Mouse (Mus musculus) left cerebral cortex, adult 11 months (tissue): ENCODE measurements around the gene Cabp5.
A peak's percentile ranks its signal among the peaks of the same experiment; 100 is the strongest.
"Not testable (repeated sequence)": the region's sequence is repeated elsewhere in the genome, so short reads cannot be mapped to it uniquely, and the experiment has no call there.

Source experiments
- DNase-seq: peaks from one replicate; pipeline ENCODE4 v3.0.0; 2022; ENCODE audit warnings: low spot score

The Cabp5 gene

DNA sequence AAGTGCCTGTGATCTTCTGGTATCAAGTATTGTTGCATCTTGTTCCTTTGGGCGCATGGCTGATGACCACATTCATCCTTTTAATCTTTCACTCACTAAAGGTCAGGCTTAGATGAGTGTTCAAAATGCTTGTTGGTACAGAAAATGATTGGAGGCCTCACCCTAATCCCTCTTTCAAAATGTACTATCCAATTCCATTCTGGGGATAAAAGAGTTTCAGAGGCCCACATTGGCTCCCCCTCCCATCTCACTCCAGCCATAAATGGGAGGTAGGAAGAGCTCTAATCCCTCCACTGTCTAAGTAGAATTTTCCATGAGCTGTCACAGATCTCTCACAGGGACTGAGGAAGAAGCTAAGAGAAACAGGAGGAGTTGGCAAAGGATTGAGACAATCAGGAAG, at the start of gene Cabp5:
Gene Cabp5 (plus strand): TSS at position 301 of the 400 bp plus-strand sequence.
- DNase-seq = no peak

DNA sequence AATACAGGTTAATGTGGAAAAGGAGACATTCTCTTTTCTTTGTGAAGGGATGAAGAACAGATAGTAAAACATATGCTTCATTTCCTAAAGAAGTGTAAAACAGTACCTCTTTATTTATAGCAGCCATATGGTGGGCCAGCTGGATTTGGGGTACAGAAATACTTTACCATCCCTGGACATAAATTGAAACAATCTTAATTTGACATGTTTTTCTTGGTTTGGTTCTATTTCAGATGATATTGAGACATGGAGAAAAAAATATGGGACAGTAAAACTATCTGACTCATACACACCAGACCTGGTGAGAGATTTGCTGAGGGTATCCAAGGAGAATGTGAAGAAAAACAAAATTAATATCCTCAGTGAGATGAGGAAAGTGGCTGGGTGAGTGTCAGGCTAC, 42.0 kb upstream of the Cabp5 start:
- peak; percentile 44 for DNase-seq

GRCm38 (mm10) chr7:13380588-13380987, 17.3 kb upstream of the Cabp5 start:
- DNase-seq = no peak

DNA sequence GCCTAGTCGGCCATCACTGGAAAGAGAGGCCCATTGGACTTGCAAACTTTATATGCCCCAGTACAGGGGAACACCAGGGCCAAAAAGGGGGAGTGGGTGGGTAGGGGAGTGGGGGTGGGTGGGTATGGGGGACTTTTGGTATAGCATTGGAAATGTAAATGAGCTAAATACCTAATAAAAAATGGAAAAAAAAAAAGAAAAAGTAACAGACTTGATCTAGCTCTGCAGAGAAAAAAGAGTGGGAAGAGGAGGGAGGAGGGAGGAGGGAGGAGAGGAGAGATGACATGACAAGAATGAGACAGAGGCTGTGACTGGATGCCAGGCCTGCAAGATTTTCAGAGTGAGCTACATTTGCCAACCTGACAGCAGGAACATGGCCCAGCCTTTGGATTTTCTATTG, 52.6 kb downstream of the Cabp5 start, which contains the start of gene Bsph1:
Gene Bsph1 (plus strand): TSS at position 301 of the 400 bp plus-strand sequence.
- DNase-seq = not testable (repeated sequence)
